Mouse (Mus musculus): ENCODE data around the gene Evx2.

GRCm38 (mm10) chr2:74697567-74698121 lies 38.3 kb upstream of the Evx2 start, which contains the start of gene Hoxd9:
- TF ChIP-seq TAL1 (IDR thresholded peaks at IDR 0.05; ENCODE audit: low read length), result no peak
- no peak for TF ChIP-seq GATA1 (IDR thresholded peaks at IDR 0.05; ENCODE audit: low read length)
